ENCODE assay signal across 8 mouse cellular contexts in genomic region chr2:170401211-170401799, GRCm38 (mm10). TPM values are rescaled to one million over a fixed set of nuclear protein-coding genes. Genes with fewer than 3 reads are reported as not detected.
DNase-seq lines count a peak whose midpoint lies in the region; ATAC-seq and TF ChIP-seq lines count a peak whose summit lies in the region.

No protein-coding gene starts in this region.

- H3K4me2 ChIP-seq in forebrain, postnatal 0 days (ENCODE audit: low read depth) = peak overlapping the region; percentile 40
- H3K4me2 ChIP-seq in lung, embryonic 16.5 days (ENCODE audit: low read depth, low read length) = peak overlapping the region; percentile 66

- peak; percentile 45 for DNase-seq in cerebellum, adult 11 months
- DNase-seq in forebrain, postnatal 0 days = peak; percentile 85
- DNase-seq in layer of hippocampus, adult 9-11 months = peak; percentile 63
- DNase-seq in ovary, postnatal 10 days (ENCODE audit: low spot score) = peak; percentile 21
- peak; percentile 19 to 77 for DNase-seq in thymus, postnatal 10 days (ENCODE audit: low spot score in 2 of 2)

- no peaks in the 10 kb centered on the region for H3K4me1 ChIP-seq in ES-Bruce4 (ENCODE audit: control insufficient read depth, insufficient read depth, low read length)
- no peaks in the 10 kb centered on the region; the same call in 1 of the 2 replicates for H3K4me1 ChIP-seq in forebrain, postnatal 0 days (ENCODE audit: insufficient read depth)
- H3K4me1 ChIP-seq in lung, embryonic 16.5 days (replicated peaks; ENCODE audit: control insufficient read depth, insufficient read depth, low read length) = peaks cover 29% of the 10 kb centered on the region

- no peaks in the 10 kb centered on the region for H3K36me3 ChIP-seq in ES-Bruce4 (ENCODE audit: control insufficient read depth, insufficient read depth, low read length, poor library complexity, severe bottlenecking)
- no peaks in the 10 kb centered on the region for H3K36me3 ChIP-seq in forebrain, postnatal 0 days (ENCODE audit: insufficient read depth)
- H3K36me3 ChIP-seq in lung, embryonic 16.5 days (ENCODE audit: control insufficient read depth, insufficient read depth, low read length) = no peaks in the 10 kb centered on the region

- ATAC-seq in forebrain, postnatal 0 days = peak; percentile 76; the same call in 1 of the 2 replicates
- peak; percentile 85 to 87 for ATAC-seq in hematopoietic stem cell, adult 5-6 weeks (replicated peaks in 1 of 2; ENCODE audit: insufficient read depth in 1 of 2, low FRiP score in 2 of 2, low TSS enrichment in 1 of 2, low read depth in 1 of 2, poor library complexity in 2 of 2, severe bottlenecking in 2 of 2)
- peak; percentile 72 for ATAC-seq in lung, embryonic 16.5 days (ENCODE audit: low read depth)

- under 1% methylated on average over 17 of the region's 17 CpGs for WGBS in forebrain, postnatal 0 days
- under 1% methylated on average over 17 of the region's 17 CpGs for WGBS in lung, embryonic 16.5 days

- H3K27me3 ChIP-seq in ES-Bruce4 (ENCODE audit: control insufficient read depth, insufficient read depth, low read length, poor library complexity, severe bottlenecking) = no peaks in the 10 kb centered on the region
- no peaks in the 10 kb centered on the region for H3K27me3 ChIP-seq in forebrain, postnatal 0 days (ENCODE audit: insufficient read depth, low read length)
- H3K27me3 ChIP-seq in lung, embryonic 16.5 days (ENCODE audit: control insufficient read depth, insufficient read depth, low read depth, low read length) = no peaks in the 10 kb centered on the region

- no peaks in the 10 kb centered on the region for H3K9me3 ChIP-seq in ES-Bruce4 (replicated peaks; ENCODE audit: control insufficient read depth, insufficient read depth, low read length, poor library complexity, severe bottlenecking)
- no peaks in the 10 kb centered on the region for H3K9me3 ChIP-seq in forebrain, postnatal 0 days (ENCODE audit: low read length)
- H3K9me3 ChIP-seq in lung, embryonic 16.5 days (ENCODE audit: control insufficient read depth, low read length) = no peaks in the 10 kb centered on the region

- TF ChIP-seq POLR2A in ES-Bruce4 (IDR thresholded peaks at IDR 0.05; ENCODE audit: insufficient read depth, low read length) = no peak

- no peak overlapping the region for H3K27ac ChIP-seq in ES-Bruce4 (ENCODE audit: insufficient read depth, low read length)
- no peak overlapping the region for H3K27ac ChIP-seq in forebrain, postnatal 0 days (ENCODE audit: low read depth, low read length)
- H3K27ac ChIP-seq in lung, embryonic 16.5 days (ENCODE audit: low read length) = no peak overlapping the region

- peak; percentile 92 for TF ChIP-seq CTCF in ES-Bruce4 (IDR thresholded peaks at IDR 0.05; ENCODE audit: low read depth, low read length)
- TF ChIP-seq CTCF in forebrain, postnatal 0 days (IDR thresholded peaks at IDR 0.05; ENCODE audit: low read depth) = peak; percentile 93

- TF ChIP-seq EP300 in ES-Bruce4 (IDR thresholded peaks at IDR 0.05; ENCODE audit: insufficient read depth, low read depth, low read length) = no peak

- 0 out of 2 replicates have a peak overlapping the region, but pooled peaks have one; percentile 17 for H3K4me3 ChIP-seq in ES-Bruce4 (ENCODE audit: low read depth, low read length)
- H3K4me3 ChIP-seq in forebrain, postnatal 0 days (ENCODE audit: low read depth, low read length) = peak overlapping the region; percentile 17; the same call in 1 of the 2 replicates
- peak overlapping the region; percentile 39 for H3K4me3 ChIP-seq in lung, embryonic 16.5 days (ENCODE audit: low read length)

- H3K9ac ChIP-seq in ES-Bruce4 (ENCODE audit: low read depth, poor library complexity, severe bottlenecking) = no peak overlapping the region
- H3K9ac ChIP-seq in forebrain, postnatal 0 days = no peak overlapping the region
- H3K9ac ChIP-seq in lung, embryonic 16.5 days (ENCODE audit: low read length) = peak overlapping the region; percentile 32

RNA-seq across cellular contexts. Expression of gene Bcas1, which starts 26.3 kb away (rescaled TPM):
- polyA plus RNA-seq in ES-Bruce4 (2011; ENCODE audit: insufficient read depth, insufficient read length, low read depth, missing spikeins) = 2.9 and 3.5 TPM in 2 replicates
- total RNA-seq in forebrain, postnatal 0 days (2014; rRNA removed) = 3.5 and 5.2 TPM in 2 replicates
- polyA plus RNA-seq in forebrain, postnatal 0 days (2015; fragmentation: Nextera tagmentation; extraction: Ambion mirVana) = 4.0 and 4.2 TPM in 2 replicates
- total RNA-seq in hematopoietic stem cell, adult 5-6 weeks (2017) = 0.44 TPM in 1 of 2 replicates, not detected in the other
- polyA plus RNA-seq in lung, embryonic 16.5 days (2015; fragmentation: Nextera tagmentation; extraction: Ambion mirVana) = 3.7 and 5.4 TPM in 2 replicates

Comparison
In these comparisons a context has a peak if more than half of its experiments do, and no peak if none do; other contexts are left out.
1. DNase-seq: peak in every context shown above with its lines; median percentile 85 in forebrain, postnatal 0 days; 63 in layer of hippocampus, adult 9-11 months; 48 in thymus, postnatal 10 days; 45 in cerebellum, adult 11 months; 21 in ovary, postnatal 10 days.